Mouse (Mus musculus): Measurements from ENCODE around the gene Gm20696.

The Gm20696 gene

GRCm38 (mm10) chr6:99282866-99283657, 383.5 kb downstream of the Gm20696 start:
- no peak for DNase-seq (ENCODE audit: low spot score)

GRCm38 (mm10) chr6:99281433-99281832, 385.2 kb downstream of the Gm20696 start:
- no peak for DNase-seq (ENCODE audit: low spot score)

- no peak for DNase-seq (ENCODE audit: low spot score)
Observed at GRCm38 (mm10) chr6:99280619-99281018, 386.0 kb downstream of the Gm20696 start.

- no peak for DNase-seq (ENCODE audit: low spot score)
Observed at GRCm38 (mm10) chr6:99277251-99277650, 389.3 kb downstream of the Gm20696 start.

GRCm38 (mm10) chr6:99276297-99276653, 390.3 kb downstream of the Gm20696 start:
- DNase-seq (ENCODE audit: low spot score): no peak

DNA sequence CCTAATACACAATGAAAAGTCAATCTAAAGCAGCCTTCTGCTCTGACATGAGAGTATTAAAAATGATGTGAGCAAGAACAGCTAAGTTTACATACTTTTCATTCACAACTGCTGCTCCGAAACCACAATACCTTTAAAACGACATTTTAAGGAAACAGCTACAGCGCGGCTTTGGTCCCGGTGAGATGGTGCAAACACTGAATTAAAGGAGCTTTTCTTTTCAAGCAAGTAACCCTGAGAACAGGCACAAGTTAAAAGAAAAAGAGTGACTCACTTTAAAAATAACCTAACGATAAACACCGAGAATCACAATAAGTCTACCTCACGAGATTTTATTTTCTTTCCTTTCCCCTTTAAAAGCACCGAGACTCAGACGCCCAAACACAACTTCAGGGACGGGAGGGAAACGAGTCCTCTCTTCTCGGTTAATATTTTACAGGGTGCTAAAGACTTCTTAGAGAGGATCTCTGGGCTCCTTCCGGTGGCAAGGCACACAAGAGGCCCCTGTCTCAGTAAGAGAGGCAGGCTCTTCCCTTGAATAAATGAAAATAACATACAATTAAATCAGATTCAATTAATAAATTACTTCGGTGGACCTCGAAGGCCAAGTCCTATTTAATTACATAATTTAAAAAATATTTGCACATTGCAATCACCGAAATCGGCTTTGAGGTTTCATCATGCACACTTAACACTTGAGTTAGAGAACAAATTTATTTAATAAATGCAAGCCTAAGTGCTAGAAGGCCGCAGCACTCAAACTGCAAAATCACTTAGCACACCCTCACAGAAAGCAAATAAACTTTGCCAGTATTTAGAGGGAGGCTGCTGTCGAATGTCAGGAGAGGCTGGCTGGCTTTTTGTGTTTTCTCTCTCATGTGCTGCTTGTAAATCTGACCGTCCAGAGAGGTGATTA, 391.0 kb downstream of the Gm20696 start:
- DNase-seq (ENCODE audit: low spot score): no peak

DNA sequence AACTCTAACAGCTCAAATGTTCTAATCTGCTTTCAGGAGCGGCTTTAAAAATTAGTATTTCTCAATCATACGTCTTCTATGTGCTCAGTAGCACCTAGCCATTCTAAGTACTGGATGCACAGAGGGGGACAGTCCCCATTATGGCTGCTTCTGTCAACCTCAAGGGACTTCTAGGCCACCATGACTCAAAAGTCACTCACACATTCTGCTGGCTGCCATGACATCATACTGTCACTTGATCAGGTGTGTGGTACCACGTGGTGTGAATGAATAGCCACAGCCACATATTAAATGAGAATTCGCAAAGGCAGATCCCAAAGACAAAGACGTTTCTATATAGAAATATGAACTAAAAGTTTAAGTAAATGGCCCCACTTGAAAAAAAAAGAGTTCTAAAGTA, 391.9 kb downstream of the Gm20696 start:
- DNase-seq (ENCODE audit: low spot score): no peak

DNA sequence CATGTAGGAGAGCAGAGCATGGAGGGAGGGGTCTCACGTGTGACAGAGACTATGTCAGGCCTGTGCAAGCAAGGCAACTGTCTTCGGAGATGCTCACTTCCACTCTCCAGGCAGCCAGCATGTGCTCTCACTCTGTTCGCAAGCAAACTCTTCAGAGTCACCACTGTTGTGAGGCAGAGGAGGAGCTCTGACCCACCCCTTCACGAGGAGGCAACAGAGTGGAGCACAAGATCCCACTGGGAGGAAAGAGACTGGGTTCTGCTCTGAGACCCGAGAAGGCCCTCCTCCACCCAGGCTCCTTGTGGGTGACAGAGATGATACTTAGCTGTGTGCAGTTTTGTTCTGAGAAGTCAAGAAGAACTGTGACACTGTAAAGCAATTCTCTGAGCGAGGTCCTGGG, 392.4 kb downstream of the Gm20696 start:
- no peak for DNase-seq (ENCODE audit: low spot score)

DNA sequence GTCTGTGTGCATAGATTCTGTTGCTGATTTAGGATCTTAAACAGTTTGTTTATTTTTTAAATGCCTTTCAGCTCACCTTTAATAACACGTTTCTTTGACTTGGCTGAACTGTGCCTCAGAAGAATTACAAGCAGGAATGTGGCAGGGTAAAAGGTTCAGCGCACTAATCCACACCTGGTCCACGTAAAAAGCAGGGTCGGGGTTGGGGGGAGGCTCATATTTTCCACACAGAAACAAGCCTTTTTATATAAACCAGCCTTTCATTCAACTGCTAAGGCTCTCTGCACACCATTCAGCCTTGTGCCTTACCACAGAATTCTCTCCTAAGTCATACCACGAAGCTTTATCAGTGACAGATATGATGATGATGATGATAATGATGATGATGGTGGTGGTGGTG, 393.4 kb downstream of the Gm20696 start:
- no peak for DNase-seq (ENCODE audit: low spot score)

DNA sequence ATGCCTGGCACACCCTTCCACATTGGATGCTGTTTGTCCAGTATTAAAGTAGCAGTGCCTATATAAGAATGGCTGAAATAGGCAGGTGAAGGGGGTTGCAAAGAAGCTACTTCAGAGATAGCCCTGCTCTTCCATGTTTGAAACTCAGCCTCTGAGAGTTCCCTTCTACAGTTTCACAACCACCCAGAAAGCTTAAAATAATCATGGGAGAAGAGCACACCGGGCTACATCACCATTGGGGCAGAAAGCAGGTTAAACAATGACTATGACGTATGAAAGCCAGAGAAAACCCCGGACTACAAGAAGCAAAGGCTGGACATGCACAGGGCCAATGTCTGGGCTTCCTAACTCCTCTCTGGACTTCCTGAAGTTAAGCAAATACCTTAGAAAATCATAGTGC, 394.4 kb downstream of the Gm20696 start:
- no peak for DNase-seq (ENCODE audit: low spot score)

DNA sequence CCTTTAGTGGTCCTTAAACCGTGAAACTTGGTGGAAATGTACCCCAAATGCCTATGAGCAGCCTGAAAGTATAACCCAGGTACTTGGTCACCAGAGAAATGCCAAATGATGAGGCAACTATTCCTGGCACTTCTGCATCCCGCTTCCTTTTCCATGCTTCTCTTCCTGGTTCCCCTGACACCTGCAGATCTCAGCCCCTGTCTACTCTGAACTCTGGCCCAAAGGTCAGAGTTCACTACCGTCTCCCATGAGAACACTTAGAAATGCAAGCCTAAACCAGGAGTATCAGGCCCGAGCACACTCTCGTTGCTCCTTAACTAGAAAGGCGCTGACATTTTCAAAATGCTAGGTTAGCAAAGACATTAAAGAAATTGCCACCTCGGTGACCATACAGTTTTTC, 394.9 kb downstream of the Gm20696 start:
- DNase-seq (ENCODE audit: low spot score): no peak

- DNase-seq (ENCODE audit: low spot score): no peak
Observed at GRCm38 (mm10) chr6:99269921-99270320, 396.7 kb downstream of the Gm20696 start.

DNA sequence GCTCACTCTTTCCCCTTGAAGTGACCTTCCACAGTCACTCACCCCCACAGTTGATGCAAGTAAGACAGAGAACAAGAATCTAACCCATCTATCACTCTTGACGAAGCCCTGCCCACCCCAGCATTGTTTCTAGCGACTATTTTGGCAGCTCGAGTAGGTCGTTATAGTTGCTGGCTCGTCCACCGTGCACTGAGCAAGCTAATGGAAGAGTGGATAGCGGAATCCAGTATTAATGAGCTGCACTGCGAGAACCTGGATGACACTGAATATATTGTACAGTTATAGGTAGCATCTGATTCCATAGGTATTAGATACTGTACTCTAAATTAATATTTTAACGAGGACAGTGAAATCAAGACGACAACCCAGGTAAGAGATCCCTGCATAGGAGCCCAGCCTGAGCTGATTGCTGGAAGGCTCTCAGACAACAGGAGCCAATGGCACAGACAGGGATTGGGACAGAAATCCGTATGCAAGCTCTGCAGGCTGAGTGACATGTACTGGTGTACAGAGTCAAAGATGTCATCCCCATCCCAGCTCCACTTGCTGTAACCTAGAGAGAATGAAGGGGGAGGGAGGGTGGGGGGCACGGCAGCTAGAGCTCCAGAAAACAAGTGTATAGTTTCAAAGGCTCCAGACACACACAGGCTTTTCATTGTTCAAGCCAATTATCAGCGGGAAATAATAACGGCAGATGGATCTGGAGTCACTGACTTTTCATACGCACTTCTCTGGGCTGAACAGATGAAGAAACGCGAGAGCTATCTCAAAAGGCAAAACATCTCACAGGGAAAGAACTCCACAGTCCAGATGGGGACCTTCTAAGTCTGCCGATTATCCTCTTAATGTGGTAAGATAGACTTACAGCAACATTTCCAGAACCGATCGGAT, 398.2 kb downstream of the Gm20696 start:
- no peak for DNase-seq (ENCODE audit: low spot score)

GRCm38 (mm10) chr6:99265945-99266656, 400.5 kb downstream of the Gm20696 start:
- DNase-seq (ENCODE audit: low spot score): no peak

DNA sequence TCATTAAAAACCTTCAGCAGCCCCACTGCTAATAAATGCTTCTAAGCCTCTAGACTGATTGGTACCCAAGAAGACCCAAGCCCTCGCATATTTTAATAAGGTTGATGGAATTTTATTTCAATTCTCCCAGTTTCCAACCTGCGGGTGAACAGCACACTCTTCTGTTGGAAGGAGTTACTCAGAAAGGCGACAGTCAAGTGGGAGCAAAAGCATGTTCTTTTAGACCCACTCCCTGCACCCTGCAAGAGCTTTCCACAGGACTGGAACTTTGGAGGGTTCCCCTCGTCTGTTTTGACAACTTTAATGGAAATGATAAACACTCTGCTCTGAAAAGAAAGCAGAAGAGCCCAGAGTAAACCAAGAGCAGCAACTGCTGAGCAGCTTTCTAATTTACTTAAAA, 401.4 kb downstream of the Gm20696 start:
- no peak for DNase-seq (ENCODE audit: low spot score)

DNA sequence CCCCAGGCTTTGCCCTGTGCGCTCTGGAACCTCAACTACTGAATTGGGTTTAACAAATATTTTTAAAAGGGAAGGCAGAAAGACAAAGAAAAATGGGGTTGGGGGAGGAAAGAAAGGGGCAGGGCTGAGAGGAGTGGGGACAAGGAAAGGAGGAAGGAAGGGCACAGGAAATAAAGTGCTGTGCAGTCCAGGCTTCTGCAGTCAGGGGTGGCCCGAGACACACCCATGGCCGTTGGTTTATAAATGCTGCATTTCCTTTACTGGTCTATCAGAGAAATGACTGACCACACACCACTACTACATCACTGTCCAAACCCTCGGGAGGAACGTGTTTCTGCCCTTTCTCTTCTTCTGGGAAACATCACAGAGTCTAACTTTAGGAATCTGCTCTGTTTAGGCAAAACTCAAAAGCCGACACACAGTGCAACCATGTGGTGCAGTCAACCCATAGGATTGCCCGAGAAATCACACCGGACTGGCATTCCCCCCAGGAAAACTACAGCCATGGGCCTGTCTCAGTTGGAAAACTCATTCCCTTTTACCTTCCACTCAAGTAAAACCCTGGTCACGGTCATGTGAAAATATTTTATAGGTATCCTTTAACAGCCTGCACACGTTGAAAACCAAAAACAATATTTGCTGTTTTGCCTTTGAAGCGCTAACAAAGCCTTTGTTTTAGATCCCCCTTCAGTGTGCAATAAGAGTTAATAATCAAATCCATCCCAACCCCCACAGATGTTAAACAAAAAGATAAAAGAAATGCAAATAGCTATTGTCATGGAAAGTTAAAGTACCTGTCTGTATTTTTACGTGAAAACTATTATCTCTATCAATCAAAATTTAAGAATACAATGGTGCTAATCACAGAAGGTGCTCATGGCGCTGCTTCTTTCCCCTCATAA, 402.2 kb downstream of the Gm20696 start:
- no peak for DNase-seq (ENCODE audit: low spot score)

GRCm38 (mm10) chr6:99263886-99264185, 402.8 kb downstream of the Gm20696 start:
- DNase-seq (ENCODE audit: low spot score): no peak

GRCm38 (mm10) chr6:99263061-99263885, 403.3 kb downstream of the Gm20696 start:
- no peak for DNase-seq (ENCODE audit: low spot score)

- no peak for DNase-seq (ENCODE audit: low spot score)
Observed at GRCm38 (mm10) chr6:99261737-99262130, 404.9 kb downstream of the Gm20696 start.
